Mouse (Mus musculus) liver, embryonic 14.5 days (tissue): Measurements from ENCODE around the gene Rnf5. TPM values are rescaled to one million over a fixed set of nuclear protein-coding genes. Genes with fewer than 3 reads are reported as not detected.

Source experiments
- ATAC-seq: fragments of 200-750 bp; cut with Nextera tagmentation; 2 replicates; pipeline ENCODE4 v1.8.0; 2017; ENCODE audit warnings: moderate number of reproducible peaks, mild to moderate bottlenecking, moderate library complexity; ENCODE audit not compliant: insufficient read depth
- DNase-seq, 3 experiments: peaks; one replicate each; pipeline ENCODE4 v3.0.0-alpha.2; 2012 to 2013; ENCODE audit warnings: low read depth in 3 of 3, low spot score in 3 of 3
- H3K27ac ChIP-seq: fragments of 300-500 bp; sonication (generic); 2 replicates; pipeline ENCODE4 v1.5.1; 2014; ENCODE audit warnings: moderate library complexity, mild to moderate bottlenecking, control low read depth, inconsistent platforms
- H3K27me3 ChIP-seq: fragments of 300-500 bp; sonication (generic); 2 replicates; pipeline ENCODE4 v1.6.1; 2014; ENCODE audit warnings: mild to moderate bottlenecking, low read length, moderate library complexity; ENCODE audit not compliant: control insufficient read depth, insufficient read depth
- H3K36me3 ChIP-seq: fragments of 300-500 bp; sonication (generic); replicated peaks from 2 replicates; pipeline ENCODE4 v1.6.1; 2014; ENCODE audit warnings: low read depth; ENCODE audit not compliant: control insufficient read depth, insufficient read depth
- H3K4me1 ChIP-seq, 2 experiments: fragments of 200-500 bp in 1 of 2; fragments of 300-500 bp in 1 of 2; sonication (generic) in 1 of 2; replicated peaks; 2 replicates each; pipeline ENCODE4 v1.6.1; 2012 to 2014; ENCODE audit warnings: antibody characterized with exemption in 1 of 2, inconsistent platforms in 1 of 2, low read length in 1 of 2; ENCODE audit not compliant: control insufficient read depth in 2 of 2, insufficient read depth in 2 of 2
- H3K4me2 ChIP-seq: fragments of 300-500 bp; sonication (generic); 2 replicates; pipeline ENCODE4 v1.6.1; 2014; ENCODE audit warnings: low read depth, mild to moderate bottlenecking, control low read depth, moderate library complexity
- H3K4me3 ChIP-seq, 2 experiments: fragments of 200-500 bp in 1 of 2; fragments of 300-500 bp in 1 of 2; sonication (generic) in 1 of 2; 2 replicates each; pipeline ENCODE4 v1.5.1; 2012 to 2014; ENCODE audit warnings: low read depth in 2 of 2, low read length in 2 of 2, mild to moderate bottlenecking in 2 of 2, control low read depth in 1 of 2, inconsistent platforms in 1 of 2, moderate library complexity in 1 of 2; ENCODE audit not compliant: insufficient read depth in 1 of 2
- H3K9ac ChIP-seq: fragments of 300-500 bp; sonication (generic); replicated peaks from 2 replicates; pipeline ENCODE4 v1.6.1; 2014; ENCODE audit warnings: mild to moderate bottlenecking, control low read depth, moderate library complexity
- H3K9me3 ChIP-seq: fragments of 300-500 bp; sonication (generic); 2 replicates; pipeline ENCODE4 v1.6.1; 2016; ENCODE audit warnings: low read length, mixed read lengths; ENCODE audit not compliant: control insufficient read depth
- CTCF ChIP-seq: IDR thresholded peaks from 2 replicates; pipeline ENCODE4 v1.5.1; 2016; ENCODE audit warnings: antibody characterized with exemption, low read depth, control low read depth
- EP300 ChIP-seq: IDR thresholded peaks from 2 replicates; pipeline ENCODE4 v1.6.1; 2016; ENCODE audit warnings: antibody characterized with exemption, low read depth
- WGBS: fragments of 180-500 bp; shearing (Covaris S2); extraction: QIAGEN DNeasy Blood & Tissue Kit; methylation state at CpG from one replicate; pipeline ENCODE4 v1.1.7; 2014; ENCODE audit not compliant: insufficient replicate concordance; 5-methylcytosine and 5-hydroxymethylcytosine counted together
- polyA plus RNA-seq, 2 experiments: library from polyadenylated mRNA; depleted of rRNA in 1 of 2; stranded (reverse) in 1 of 2; unstranded in 1 of 2; fragments of >200 nt; fragmentation: Nextera tagmentation in 1 of 2; extraction: Ambion mirVana in 1 of 2; gene quantifications; 2 replicates each; pipeline versions ENCODE4 v1.2.1 to v1.2.3; 2012 to 2014

Rnf5 gene
- polyA plus RNA-seq, 2 experiments: 51.5 to 59.6 TPM

DNA sequence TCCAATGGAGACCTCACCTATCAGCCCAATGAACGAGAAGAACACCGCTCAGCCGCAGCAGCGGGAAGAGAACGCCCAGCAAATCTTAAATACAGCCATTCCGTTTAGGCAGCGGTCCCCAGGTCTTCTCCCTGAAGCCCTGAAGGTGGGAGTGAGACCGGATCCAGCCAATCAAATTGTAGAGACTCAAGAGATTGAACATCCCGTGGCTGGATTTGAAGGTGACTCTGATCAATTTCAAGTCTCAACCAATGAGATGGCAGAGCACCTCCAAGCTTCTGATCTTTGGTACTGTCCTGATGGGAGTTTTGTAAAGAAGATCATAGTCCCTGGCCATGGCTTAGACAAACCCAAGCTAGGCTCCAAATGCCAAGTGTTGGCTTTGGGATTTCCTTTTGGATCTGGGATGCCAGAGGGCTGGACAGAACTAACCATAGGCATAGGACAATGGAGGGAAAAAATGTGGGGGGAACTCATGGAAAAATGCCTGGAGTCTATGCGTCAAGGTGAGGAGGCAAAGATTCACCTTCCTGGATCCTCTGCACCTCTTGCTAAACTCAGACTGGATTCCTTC is 41.9 kb upstream of the Rnf5 start:
- DNase-seq (peak in 2 of 3 experiments; percentile 24 to 27), ATAC-seq (no peak)
- peak overlapping the region; percentile 58 to 90 for H3K4me3 ChIP-seq
- 45% methylated on average over 10 of the region's 10 CpGs for WGBS
- H3K4me2 ChIP-seq: peak overlapping the region; percentile 72
- H3K36me3 ChIP-seq: no peaks in the 10 kb centered on the region; the same call in 1 of the 2 replicates
- H3K9me3 ChIP-seq: no peaks in the 10 kb centered on the region
- H3K27ac ChIP-seq: peak overlapping the region; percentile 57; the same call in 1 of the 2 replicates
- H3K4me1 ChIP-seq: peaks cover 13 to 26% of the 10 kb centered on the region in 2 experiments
- H3K9ac ChIP-seq: peak overlapping the region; percentile 61
- H3K27me3 ChIP-seq: no peaks in the 10 kb centered on the region; the same call in 1 of the 2 replicates
- TF ChIP-seq EP300: no peak

- Histone ChIP-seq H3K4me3 (peak within 1 kb of the TSS; percentile 58 to 90), H3K27ac (peak within 1 kb of the TSS; percentile 57), H3K36me3 (no peaks in the 10 kb centered on the region; the same call in 1 of the 2 replicates), H3K4me1 (peaks cover 13 to 26% of the 10 kb centered on the region in 2 experiments), H3K9ac (peak within 1 kb of the TSS; percentile 61), H3K4me2 (peak within 1 kb of the TSS; percentile 72), H3K9me3 (no peaks in the 10 kb centered on the region), H3K27me3 (no peaks in the 10 kb centered on the region; the same call in 1 of the 2 replicates)
- DNase-seq (peak; percentile 92 to 94 (median 93)), ATAC-seq (peak; percentile 51)
- under 1% methylated on average over 16 of the region's 16 CpGs for WGBS
- no peak for TF ChIP-seq EP300
- no peak for TF ChIP-seq CTCF
These were observed 41.1 kb upstream of the Rnf5 start, which contains the start of gene Fkbpl for GRCm38 (mm10) chr17:34644608-34645007. TSS of gene Fkbpl (plus strand) at chr17:34644764.

- Histone ChIP-seq H3K9ac (no peak overlapping the region), H3K27me3 (no peaks in the 10 kb centered on the region; the same call in 1 of the 2 replicates), H3K4me2 (no peak overlapping the region), H3K27ac (no peak overlapping the region), H3K4me1 (peaks cover 13 to 26% of the 10 kb centered on the region in 2 experiments), H3K4me3 (no peak overlapping the region), H3K9me3 (no peaks in the 10 kb centered on the region), H3K36me3 (no peaks in the 10 kb centered on the region; the same call in 1 of the 2 replicates)
- DNase-seq (no peak), ATAC-seq (no peak)
- no peak for TF ChIP-seq CTCF
- TF ChIP-seq EP300: no peak
- 64% methylated on average over 10 of the region's 10 CpGs for whole genome bisulfite sequencing
These were observed 40.5 kb upstream of the Rnf5 start for GRCm38 (mm10) chr17:34643944-34644343.

DNA sequence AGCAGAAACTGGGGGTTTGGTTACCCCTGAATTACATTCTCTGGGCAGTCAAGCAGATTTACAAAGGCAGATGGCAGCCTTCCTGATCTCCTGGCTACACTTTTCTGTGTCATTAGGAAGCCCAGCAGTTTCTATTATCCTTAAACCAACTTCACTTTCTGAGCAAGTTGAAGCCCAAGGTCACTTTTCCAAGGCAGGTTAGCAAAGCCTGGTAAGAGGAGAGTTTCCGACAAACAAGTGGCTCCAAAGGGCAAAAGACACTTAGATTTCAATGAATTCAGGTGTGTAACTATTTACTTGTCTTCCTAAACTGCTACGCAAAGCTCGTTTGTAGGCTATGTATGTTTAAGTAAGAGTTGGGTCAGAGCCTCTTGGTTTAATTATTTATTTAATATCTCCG is 39.9 kb upstream of the Rnf5 start:
- Histone ChIP-seq H3K4me1 (peaks cover 13 to 26% of the 10 kb centered on the region in 2 experiments), H3K9ac (no peak overlapping the region), H3K27ac (no peak overlapping the region), H3K4me2 (no peak overlapping the region), H3K9me3 (no peaks in the 10 kb centered on the region), H3K27me3 (no peaks in the 10 kb centered on the region; the same call in 1 of the 2 replicates), H3K36me3 (no peaks in the 10 kb centered on the region), H3K4me3 (no peak overlapping the region)
- WGBS: 67% methylated on average over 4 of the region's 4 CpGs
- DNase-seq: no peak
- no peak for ATAC-seq
- TF ChIP-seq EP300 (no peak), CTCF (no peak)

GRCm38 (mm10) chr17:34641945-34642344 is 38.5 kb upstream of the Rnf5 start:
- Histone ChIP-seq H3K4me1 (peaks cover 10 to 19% of the 10 kb centered on the region in 2 experiments), H3K27me3 (no peaks in the 10 kb centered on the region; the same call in 1 of the 2 replicates), H3K9ac (no peak overlapping the region), H3K4me2 (no peak overlapping the region), H3K27ac (no peak overlapping the region), H3K36me3 (no peaks in the 10 kb centered on the region), H3K9me3 (no peaks in the 10 kb centered on the region), H3K4me3 (no peak overlapping the region)
- no peak for TF ChIP-seq CTCF
- TF ChIP-seq EP300: no peak
- WGBS: 49% methylated on average over 3 of the region's 3 CpGs
- ATAC-seq (no peak), DNase-seq (no peak)
